Mouse (Mus musculus) thymus, adult 18-20 months (tissue): ENCODE measurements around the gene Gjb4.
A peak's percentile ranks its signal among the peaks of the same experiment; 100 is the strongest.

Experiments used
- DNase-seq, 2 experiments: peaks; one replicate each; pipeline ENCODE4 v3.0.0; 2022; ENCODE audit warnings: mixed read lengths in 2 of 2

Gene Gjb4

DNA sequence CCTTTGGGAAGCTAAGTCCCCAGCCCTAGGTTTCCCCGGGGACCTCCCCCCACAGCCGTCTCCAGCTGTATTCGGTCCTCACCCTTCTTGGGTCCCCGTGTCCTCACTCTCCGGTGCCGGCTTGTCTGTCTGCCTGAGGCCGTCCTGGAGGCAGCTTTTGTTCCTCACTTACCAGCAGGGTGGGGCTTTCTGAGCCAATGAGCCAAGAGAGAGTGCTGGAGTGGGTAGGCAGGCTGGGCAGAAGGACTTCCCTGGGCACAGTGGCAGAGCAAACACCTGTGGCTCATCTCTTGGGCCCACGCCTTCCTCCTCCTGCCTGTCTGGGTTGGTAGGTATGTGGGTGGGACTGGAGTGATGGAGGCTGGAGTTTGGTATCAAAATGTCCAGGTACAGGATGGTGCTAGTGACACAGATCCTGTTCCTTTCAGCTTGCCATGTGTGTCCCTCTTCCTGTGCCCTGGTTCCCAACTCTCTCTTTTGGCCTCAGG lies at the start of gene Gjb4:
Gene Gjb4, minus strand, starts transcription at position 131 of the 488 bp plus-strand sequence.
- no peak for DNase-seq

- no peak for DNase-seq
These were observed 48.7 kb upstream of the Gjb4 start for GRCm38 (mm10) chr4:127402614-127403013.

DNA sequence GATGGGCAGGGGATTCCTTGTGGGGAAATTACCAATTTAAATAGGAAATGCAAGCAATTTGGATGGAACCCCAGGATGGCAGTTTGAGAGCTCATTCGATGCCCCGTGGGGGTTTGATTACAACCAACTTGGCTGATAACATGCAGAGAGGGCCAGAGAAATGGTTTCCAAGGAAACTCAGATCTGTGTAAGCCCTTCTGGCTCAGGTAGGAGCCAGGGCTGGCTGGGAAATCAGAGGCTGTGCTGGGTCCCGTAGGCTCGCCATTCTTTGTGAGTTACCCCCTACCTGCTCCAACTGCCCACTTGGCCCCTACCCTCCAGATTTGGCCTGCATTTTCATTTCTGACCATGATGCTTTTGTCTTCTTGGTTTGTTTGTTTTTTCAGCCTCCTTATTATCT lies 48.3 kb upstream of the Gjb4 start:
- DNase-seq = no peak

- no peak for DNase-seq
These were observed 46.6 kb upstream of the Gjb4 start for GRCm38 (mm10) chr4:127400165-127401145.

GRCm38 (mm10) chr4:127395591-127395990 lies 41.7 kb upstream of the Gjb4 start:
- no peak for DNase-seq

DNA sequence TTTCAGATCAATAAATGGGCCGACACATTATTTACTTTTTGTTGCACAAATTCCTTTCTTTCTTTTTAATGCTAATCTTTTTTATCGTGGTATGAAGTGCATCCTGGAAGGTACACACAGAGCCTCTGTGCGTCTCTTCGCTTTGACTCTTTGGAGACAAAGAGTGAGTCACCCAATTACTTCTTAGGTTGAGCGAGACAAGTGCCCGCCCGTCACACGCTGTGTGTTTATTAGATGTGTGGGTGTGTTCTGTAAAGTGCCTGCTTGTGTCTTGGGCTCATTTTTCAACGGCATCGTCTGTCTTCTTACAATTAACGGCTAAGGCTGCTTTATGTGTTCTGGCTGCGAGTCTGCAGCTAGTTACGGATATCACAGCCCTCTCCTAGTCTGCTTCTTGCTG lies 35.8 kb upstream of the Gjb4 start:
- no peak for DNase-seq

GRCm38 (mm10) chr4:127377344-127377743 lies 23.5 kb upstream of the Gjb4 start:
- no peak for DNase-seq

- no peak for DNase-seq
These were observed 21.8 kb upstream of the Gjb4 start for GRCm38 (mm10) chr4:127375541-127376177.

- DNase-seq = no peak
These were observed 20.8 kb upstream of the Gjb4 start for GRCm38 (mm10) chr4:127374645-127375044.

DNA sequence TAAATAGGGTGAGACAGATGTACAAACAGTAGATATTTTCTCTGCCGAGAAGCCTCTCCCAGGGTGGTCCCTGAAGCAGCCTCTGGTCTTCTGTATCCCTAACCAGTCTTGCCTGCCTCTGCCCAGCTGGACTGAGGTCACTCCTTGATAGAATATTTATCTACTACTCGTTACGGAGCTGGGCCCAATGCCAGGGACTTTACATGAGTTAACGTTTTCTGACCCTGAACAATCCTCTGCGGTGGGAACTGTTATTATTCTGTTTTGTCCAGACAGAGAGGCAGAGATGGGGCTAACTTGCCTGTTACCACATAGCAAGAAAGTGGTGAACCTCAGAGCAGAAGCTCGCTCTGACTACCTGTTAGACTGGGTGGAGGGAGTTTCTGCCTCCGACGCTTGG lies 19.6 kb upstream of the Gjb4 start:
- DNase-seq = no peak

DNA sequence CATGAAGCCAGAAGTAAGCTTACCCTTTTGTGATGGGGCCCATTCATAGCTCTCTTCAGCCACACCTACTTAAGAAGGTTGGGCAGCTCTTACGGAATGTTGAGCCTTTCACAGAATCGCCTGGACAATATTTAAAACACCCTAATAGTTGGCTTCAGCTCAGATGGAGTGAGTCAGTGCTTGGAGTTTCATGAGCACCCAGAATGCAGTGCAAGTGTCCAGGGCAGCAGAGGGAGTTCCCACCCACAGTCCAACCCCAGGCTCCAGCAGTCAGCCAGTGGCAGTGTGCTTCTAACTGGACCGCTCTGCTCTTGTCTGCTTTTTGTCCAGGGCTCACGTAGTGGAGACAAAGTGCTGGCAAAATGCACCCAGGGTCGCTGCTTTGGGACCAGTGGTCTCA lies 17.7 kb upstream of the Gjb4 start:
- DNase-seq = no peak

GRCm38 (mm10) chr4:127370447-127370846 lies 16.6 kb upstream of the Gjb4 start:
- no peak for DNase-seq

GRCm38 (mm10) chr4:127368379-127368973 lies 14.6 kb upstream of the Gjb4 start:
- peak in 1 of 2 experiments; percentile 18 for DNase-seq

DNA sequence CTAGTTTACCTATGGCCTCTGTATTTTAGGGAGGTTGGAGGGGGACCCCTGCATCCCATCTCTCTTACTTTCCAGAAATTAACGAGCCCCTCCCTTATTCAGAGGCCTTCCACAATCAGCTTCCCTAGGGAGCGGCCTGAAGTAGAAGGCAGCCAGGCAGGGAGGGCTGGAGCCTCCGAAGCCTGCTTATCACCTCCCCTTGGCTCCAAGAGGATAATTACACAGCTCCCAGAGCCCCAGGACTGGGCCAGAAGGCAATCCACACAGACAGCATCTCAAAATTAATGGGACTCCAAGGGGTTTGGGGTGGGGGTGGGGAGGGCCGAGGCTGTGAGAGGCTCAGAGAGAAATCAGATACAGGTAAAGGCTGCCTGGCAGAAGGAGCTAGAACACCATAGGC lies 12.0 kb upstream of the Gjb4 start:
- no peak for DNase-seq

GRCm38 (mm10) chr4:127365433-127365832 lies 11.6 kb upstream of the Gjb4 start:
- DNase-seq = no peak

DNA sequence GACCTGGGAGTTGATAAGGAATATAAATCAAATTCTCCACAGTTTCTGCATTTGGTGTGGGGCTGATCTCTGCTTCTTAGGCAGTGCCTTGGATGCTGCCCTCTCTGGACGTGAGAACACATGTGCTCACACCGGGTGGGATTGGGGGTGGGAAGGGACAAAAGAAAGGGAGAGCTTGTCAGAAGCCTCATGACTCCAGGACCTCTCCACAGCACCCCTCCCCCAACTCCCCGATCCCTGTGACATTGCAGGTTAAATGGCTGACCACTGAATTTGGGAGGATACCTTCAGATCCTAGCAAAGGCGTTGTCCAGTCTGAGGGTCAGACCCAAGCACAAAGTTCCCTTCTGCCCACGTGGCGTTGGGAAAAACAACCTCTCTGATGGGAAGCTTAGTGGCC lies 10.6 kb upstream of the Gjb4 start:
- DNase-seq = no peak

- no peak for DNase-seq
These were observed 9.4 kb upstream of the Gjb4 start for GRCm38 (mm10) chr4:127363331-127363730.

- DNase-seq = no peak
These were observed 8.6 kb upstream of the Gjb4 start for GRCm38 (mm10) chr4:127362520-127362919.

DNA sequence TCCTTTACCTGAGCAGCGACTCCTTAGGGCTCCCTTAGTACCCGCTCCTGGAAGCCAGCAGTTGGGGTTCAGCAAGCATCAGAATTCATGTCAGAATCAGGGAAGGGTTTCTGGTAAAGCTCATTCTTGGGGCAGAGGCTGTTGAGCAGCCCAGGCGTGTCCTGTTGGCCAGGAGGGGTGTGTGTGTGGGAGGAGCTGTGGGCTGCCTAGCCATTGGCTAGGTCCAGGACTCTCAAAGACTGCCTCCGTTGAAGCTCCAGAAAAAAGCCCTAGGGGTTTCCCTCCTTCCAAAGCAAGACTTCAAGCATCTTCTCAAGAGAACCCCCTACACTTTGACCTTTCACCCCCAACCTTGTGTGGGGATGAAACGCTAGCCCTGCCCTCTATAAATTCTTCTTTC lies 4.1 kb upstream of the Gjb4 start, which contains the start of gene Gjb5:
Gene Gjb5, minus strand, starts transcription at position 164 of the 400 bp plus-strand sequence.
- DNase-seq = no peak

DNA sequence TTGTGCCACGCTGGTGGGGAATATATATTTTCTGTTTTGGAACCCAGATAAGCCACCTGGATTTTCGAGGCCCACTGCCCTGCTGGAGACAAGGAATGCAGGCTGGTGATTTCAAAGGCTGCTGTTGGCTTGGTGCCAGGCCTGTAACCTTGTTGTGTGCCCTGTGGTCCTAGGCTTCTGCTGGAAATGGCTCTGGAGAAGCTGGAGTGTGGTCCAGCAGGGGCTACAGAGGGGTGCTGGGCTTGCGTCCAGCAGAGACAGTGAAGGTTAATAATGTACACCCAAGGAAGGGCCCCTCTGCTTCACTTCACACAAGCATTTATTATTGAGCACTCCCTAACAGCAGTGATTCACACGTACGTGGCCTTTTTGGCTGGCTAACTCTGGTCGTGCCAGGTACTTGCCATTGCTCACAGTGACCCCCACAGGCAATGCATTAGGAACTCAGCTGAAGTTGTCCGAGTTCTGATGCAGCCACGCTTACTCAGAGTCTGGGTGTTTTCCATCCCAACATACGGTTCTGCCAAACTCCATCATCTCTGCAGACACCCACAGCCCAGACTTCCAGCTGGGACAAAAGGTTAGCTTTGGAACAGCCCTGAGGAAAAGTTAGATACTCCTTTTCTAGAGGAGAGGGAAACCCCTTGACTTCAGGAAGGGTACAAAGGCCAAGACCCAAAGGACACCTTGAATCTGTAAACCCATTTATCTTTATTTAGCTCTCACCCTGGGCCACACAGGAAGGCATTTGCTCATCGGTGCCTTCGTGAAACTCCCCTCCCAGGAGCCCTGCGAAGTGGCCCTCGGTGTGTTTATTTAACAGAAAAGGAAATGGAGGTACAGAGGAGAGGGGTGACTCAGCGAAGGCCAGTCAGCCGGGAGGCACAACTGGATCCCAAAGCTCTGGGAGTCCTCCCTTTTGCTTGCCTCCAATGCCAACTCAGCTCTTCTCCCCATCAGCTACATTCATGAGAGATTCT lies 915 bp upstream of the Gjb4 start:
- DNase-seq = no peak

- DNase-seq = no peak
These were observed 1.3 kb downstream of the Gjb4 start for GRCm38 (mm10) chr4:127352594-127352993.
